Mouse (Mus musculus) midbrain, embryonic 15.5 days (tissue): ENCODE measurements around the gene Kif3b. TPM values are rescaled to one million over a fixed set of nuclear protein-coding genes. Genes with fewer than 3 reads are reported as not detected.
"Not testable (repeated sequence)": the region's sequence is repeated elsewhere in the genome, so short reads cannot be mapped to it uniquely, and the experiment has no call there.

Source experiments
- ATAC-seq: fragments of 200-750 bp; cut with Nextera tagmentation; replicated peaks from 2 replicates; pipeline ENCODE4 v1.8.0; 2017; ENCODE audit warnings: moderate TSS enrichment
- H3K27ac ChIP-seq: fragments of 300-500 bp; sonication (generic); 2 replicates; pipeline ENCODE4 v1.5.1; 2015; ENCODE audit warnings: mild to moderate bottlenecking, inconsistent platforms
- H3K27me3 ChIP-seq: fragments of 300-500 bp; sonication (generic); replicated peaks from 2 replicates; pipeline ENCODE4 v1.6.1; 2015; ENCODE audit warnings: inconsistent platforms
- H3K36me3 ChIP-seq: fragments of 300-500 bp; sonication (generic); replicated peaks from 2 replicates; pipeline ENCODE4 v1.6.1; 2015; ENCODE audit warnings: inconsistent platforms
- H3K4me1 ChIP-seq: fragments of 300-500 bp; sonication (generic); 2 replicates; pipeline ENCODE4 v1.6.1; 2015; ENCODE audit warnings: inconsistent platforms
- H3K4me2 ChIP-seq: fragments of 300-500 bp; sonication (generic); 2 replicates; pipeline ENCODE4 v1.6.1; 2015; ENCODE audit warnings: inconsistent platforms, mild to moderate bottlenecking, moderate library complexity
- H3K4me3 ChIP-seq: fragments of 300-500 bp; sonication (generic); 2 replicates; pipeline ENCODE4 v1.5.1; 2015; ENCODE audit warnings: mild to moderate bottlenecking, inconsistent platforms
- H3K9ac ChIP-seq: fragments of 300-500 bp; sonication (generic); 2 replicates; pipeline ENCODE4 v1.6.1; 2015; ENCODE audit warnings: mild to moderate bottlenecking, inconsistent platforms
- H3K9me3 ChIP-seq: fragments of 300-500 bp; sonication (generic); 2 replicates; pipeline ENCODE4 v1.6.1; 2016; ENCODE audit warnings: inconsistent platforms
- WGBS: fragments of 180-500 bp; shearing (Covaris S2); methylation state at CpG from one replicate; pipeline ENCODE4 v1.1.7; 2015; ENCODE audit warnings: mixed read lengths; 5-methylcytosine and 5-hydroxymethylcytosine counted together
- polyA plus RNA-seq: library from polyadenylated mRNA; unstranded; fragments of >200 nt; fragmentation: Nextera tagmentation; extraction: Ambion mirVana; gene quantifications from 2 replicates; pipeline ENCODE4 v1.2.1, GENCODE M21; 2015

Gene Kif3b
- 24.6 and 24.7 TPM in 2 replicates for polyA plus RNA-seq

- WGBS: under 1% methylated on average over 63 of the region's 63 CpGs
- no peaks in the 10 kb centered on the region for H3K36me3 ChIP-seq
- H3K27me3 ChIP-seq: no peaks in the 10 kb centered on the region
- H3K4me1 ChIP-seq: peaks cover 31% of the 10 kb centered on the region
- H3K27ac ChIP-seq: peak within 1 kb of the TSS; percentile 72
- peak within 1 kb of the TSS; percentile 93 for H3K4me3 ChIP-seq
- H3K4me2 ChIP-seq: peak within 1 kb of the TSS; percentile 58
- no peaks in the 10 kb centered on the region for H3K9me3 ChIP-seq
- H3K9ac ChIP-seq: peak within 1 kb of the TSS; percentile 95
- peak; percentile 95 for ATAC-seq
Measured at GRCm38 (mm10) chr2:153290938-153291928, at the start of gene Kif3b. Gene Kif3b, plus strand, starts transcription at chr2:153291413.

DNA sequence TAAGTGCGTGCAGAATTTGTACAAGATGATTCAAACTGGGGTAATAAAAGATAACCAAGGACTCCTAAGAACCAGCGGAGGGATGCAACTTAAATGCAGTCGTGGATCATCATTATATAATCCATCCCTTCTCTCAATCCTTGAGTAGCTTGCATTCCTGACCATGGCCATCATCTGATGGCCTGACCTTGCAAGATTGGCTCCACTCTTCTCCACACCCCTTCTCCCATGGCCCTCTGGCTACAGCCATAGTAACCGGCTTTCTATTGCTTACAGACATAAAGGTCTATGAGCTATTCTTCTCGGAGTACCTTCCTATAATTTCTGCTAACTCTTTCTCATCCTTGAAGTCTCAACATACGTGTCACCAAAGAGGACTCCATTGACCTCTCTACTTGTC is 49.1 kb upstream of the Kif3b start:
- Histone ChIP-seq H3K36me3 (0 out of 2 replicates have a peak, but pooled peaks cover 5% of the 10 kb centered on the region), H3K4me2 (peak overlapping the region; percentile 87), H3K4me1 (peaks cover 49% of the 10 kb centered on the region), H3K9ac (peak overlapping the region; percentile 89), H3K4me3 (peak overlapping the region; percentile 81), H3K9me3 (no peaks in the 10 kb centered on the region), H3K27ac (0 out of 2 replicates have a peak overlapping the region, but pooled peaks have one; percentile 0), H3K27me3 (no peaks in the 10 kb centered on the region)
- no peak for ATAC-seq
- WGBS: 61% methylated on average over 6 of the region's 6 CpGs

GRCm38 (mm10) chr2:153249751-153250150 is 41.5 kb upstream of the Kif3b start:
- Histone ChIP-seq H3K27ac (no peak overlapping the region), H3K36me3 (peaks cover 26% of the 10 kb centered on the region; the same call in 1 of the 2 replicates), H3K27me3 (no peaks in the 10 kb centered on the region), H3K9ac (no peak overlapping the region), H3K9me3 (no peaks in the 10 kb centered on the region), H3K4me3 (no peak overlapping the region), H3K4me2 (no peak overlapping the region), H3K4me1 (no peaks in the 10 kb centered on the region)
- no peak for ATAC-seq
- 96% methylated on average over 5 of the region's 5 CpGs for WGBS

DNA sequence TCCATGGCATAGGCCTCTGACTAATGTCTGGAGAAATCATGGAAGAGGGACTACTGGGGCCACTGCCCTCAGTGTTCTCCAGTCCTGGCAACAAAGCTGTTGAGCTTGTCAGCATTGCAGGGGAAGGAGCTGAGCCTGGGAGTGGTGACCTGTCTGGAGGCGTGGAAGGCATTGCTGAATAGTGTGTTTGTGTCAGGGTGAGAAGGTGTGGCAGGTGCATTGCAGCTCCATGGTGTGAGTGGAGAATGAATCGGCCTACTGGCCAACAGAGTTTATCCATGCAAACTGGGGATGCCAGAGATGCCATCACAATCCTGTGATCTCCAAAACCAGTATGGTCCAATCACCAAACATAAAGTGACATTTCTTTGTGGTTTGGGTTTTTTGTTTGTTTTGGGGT is 34.6 kb upstream of the Kif3b start:
- Histone ChIP-seq H3K36me3 (peaks cover 8% of the 10 kb centered on the region; the same call in 1 of the 2 replicates), H3K27ac (no peak overlapping the region), H3K9me3 (no peaks in the 10 kb centered on the region), H3K4me3 (no peak overlapping the region), H3K27me3 (no peaks in the 10 kb centered on the region), H3K4me2 (no peak overlapping the region), H3K9ac (no peak overlapping the region), H3K4me1 (no peaks in the 10 kb centered on the region)
- WGBS: 94% methylated on average over 2 of the region's 2 CpGs
- ATAC-seq: no peak

- Histone ChIP-seq H3K4me1 (no peaks in the 10 kb centered on the region), H3K27me3 (no peaks in the 10 kb centered on the region), H3K27ac (no peak overlapping the region), H3K9ac (no peak overlapping the region), H3K4me2 (no peak overlapping the region), H3K36me3 (peaks cover 6% of the 10 kb centered on the region), H3K9me3 (no peaks in the 10 kb centered on the region), H3K4me3 (no peak overlapping the region)
- 88% methylated on average over 12 of the region's 12 CpGs for WGBS
- ATAC-seq: no peak
Measured at GRCm38 (mm10) chr2:153259030-153259863, 32.0 kb upstream of the Kif3b start.

DNA sequence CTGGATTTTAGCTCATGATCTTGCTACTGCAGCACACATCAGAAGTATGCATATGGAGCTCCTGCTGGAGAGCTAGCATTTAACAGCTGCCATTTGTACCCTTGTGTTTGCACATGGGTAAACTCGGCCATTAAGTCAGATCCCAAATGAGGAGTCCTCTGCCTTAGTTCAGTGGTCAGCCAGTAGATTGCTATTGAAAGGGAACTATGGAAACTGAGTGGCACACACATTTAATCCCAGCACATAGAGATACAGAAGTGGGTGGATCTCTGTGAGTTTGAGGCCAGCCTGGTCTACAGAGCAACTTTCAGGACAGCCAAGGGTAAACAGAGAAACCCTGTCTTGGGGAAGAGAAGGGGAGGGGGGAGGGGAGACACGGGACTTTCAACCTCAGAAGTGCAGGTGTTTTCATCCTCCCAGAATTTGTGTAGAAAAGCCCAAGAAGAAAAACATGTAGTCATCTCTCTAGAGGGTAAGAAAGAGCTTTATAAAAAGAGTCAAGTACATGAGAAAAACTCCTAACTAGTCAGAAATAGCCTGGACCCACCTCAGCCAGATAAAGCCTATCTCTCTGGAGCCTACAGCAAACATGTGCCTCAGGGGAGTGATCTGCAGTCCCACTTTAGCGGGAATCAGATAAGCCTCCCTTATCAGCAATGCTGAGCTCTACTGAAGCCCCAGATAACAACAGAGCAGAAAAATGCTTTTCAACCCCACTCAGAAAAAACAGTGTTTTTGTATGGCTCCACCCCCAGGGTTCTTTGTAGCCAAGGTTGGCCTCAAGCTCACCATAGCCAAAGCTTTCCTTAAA is 31.1 kb upstream of the Kif3b start:
- Histone ChIP-seq H3K4me2 (no peak overlapping the region), H3K36me3 (peaks cover 6% of the 10 kb centered on the region), H3K27me3 (no peaks in the 10 kb centered on the region), H3K4me3 (no peak overlapping the region), H3K9me3 (no peaks in the 10 kb centered on the region), H3K27ac (no peak overlapping the region), H3K9ac (no peak overlapping the region), H3K4me1 (no peaks in the 10 kb centered on the region)
- no peak for ATAC-seq
- WGBS: 76% methylated on average over 3 of the region's 3 CpGs

DNA sequence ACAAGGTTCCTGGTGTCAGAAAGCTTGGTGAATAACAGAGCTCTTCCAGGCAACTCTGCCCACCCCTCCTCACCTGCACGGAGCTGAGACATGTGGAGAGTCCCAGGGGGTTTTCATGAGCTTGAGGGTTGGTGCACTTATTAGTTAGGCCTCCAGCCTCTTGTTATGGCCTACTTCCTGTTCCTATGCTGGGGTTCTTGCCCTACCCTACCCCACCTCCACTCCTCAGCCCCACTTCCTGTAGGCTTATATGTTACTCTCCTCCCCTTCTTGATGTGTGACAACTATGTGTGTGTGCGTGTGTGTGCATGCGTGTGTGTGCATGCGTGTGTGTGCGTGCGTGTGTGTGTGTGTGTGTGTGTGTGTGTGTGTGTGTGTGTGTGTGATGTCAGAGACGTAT is 28.2 kb upstream of the Kif3b start:
- WGBS: 83% methylated on average over 7 of the region's 7 CpGs
- no peak overlapping the region for H3K4me2 ChIP-seq
- ATAC-seq: no peak

DNA sequence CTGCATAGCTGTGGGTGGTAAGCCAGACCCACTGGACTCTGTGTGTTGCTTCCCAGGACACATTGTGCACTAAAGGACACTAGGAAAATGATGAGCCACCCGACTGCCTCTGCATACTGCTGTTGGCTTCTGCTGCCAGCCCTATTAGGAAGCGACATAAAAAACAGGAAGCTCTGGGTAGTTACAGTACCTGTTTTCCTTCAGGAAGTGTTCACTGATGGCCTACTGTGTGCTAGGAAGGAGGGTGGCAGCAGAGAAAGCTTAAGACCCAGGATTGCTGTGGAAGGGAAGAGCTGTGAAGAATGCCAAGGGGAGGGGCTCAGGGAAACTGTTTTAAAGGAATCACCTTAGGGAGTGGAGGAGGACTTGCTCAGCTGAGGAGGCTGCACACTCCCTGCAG is 23.9 kb upstream of the Kif3b start:
- Histone ChIP-seq H3K9ac (no peak overlapping the region), H3K9me3 (no peaks in the 10 kb centered on the region), H3K4me1 (no peaks in the 10 kb centered on the region), H3K4me2 (no peak overlapping the region), H3K4me3 (no peak overlapping the region), H3K36me3 (peaks cover 14% of the 10 kb centered on the region), H3K27ac (no peak overlapping the region), H3K27me3 (no peaks in the 10 kb centered on the region)
- 90% methylated on average over 2 of the region's 2 CpGs for WGBS
- no peak for ATAC-seq

More for the DNA sequence above, 28.2 kb upstream of the Kif3b start:
- Histone ChIP-seq H3K4me1 (no peaks in the 10 kb centered on the region), H3K9me3 (no peaks in the 10 kb centered on the region), H3K27ac (no peak overlapping the region), H3K27me3 (no peaks in the 10 kb centered on the region), H3K4me3 (no peak overlapping the region), H3K36me3 (peaks cover 14% of the 10 kb centered on the region), H3K9ac (no peak overlapping the region)

DNA sequence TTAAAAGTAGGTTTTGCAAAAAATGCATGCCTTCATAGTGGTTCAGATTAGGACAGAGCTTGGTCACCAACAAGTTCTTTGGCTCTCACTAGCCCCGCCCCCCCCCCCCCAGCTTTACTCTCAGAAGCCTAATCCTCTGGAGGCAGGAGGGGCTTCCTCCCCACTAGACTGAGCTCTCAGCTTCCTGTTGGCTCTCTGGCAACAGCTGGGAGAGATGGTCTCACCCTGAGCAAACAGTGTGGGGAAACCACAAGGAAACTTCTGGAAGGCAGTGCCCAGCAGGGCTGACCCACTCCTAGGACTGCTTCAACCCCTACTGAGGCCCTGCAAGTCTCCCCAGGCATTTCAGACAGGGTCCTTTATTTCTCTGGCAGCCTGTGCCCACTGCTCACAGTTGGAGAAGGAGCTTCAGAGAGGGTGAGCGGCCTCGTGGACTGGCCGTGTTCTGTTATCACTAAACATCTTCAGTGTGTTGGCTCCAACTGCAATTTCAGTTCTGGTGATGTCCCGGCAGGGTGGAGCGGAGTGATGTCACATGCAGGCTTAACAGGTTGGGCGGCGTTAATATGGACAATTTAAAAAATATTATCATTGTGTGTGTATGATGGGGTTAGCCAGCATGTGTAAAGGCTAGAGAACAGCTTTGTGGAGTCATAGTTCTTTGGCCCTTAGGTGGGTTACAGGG is 20.8 kb upstream of the Kif3b start:
- H3K4me1 ChIP-seq, H3K27me3 ChIP-seq, H3K9me3 ChIP-seq, H3K4me3 ChIP-seq, H3K36me3 ChIP-seq, H3K9ac ChIP-seq, H3K4me2 ChIP-seq, H3K27ac ChIP-seq, ATAC-seq: not testable (repeated sequence)
- WGBS: 67% methylated on average over 8 of the region's 8 CpGs

DNA sequence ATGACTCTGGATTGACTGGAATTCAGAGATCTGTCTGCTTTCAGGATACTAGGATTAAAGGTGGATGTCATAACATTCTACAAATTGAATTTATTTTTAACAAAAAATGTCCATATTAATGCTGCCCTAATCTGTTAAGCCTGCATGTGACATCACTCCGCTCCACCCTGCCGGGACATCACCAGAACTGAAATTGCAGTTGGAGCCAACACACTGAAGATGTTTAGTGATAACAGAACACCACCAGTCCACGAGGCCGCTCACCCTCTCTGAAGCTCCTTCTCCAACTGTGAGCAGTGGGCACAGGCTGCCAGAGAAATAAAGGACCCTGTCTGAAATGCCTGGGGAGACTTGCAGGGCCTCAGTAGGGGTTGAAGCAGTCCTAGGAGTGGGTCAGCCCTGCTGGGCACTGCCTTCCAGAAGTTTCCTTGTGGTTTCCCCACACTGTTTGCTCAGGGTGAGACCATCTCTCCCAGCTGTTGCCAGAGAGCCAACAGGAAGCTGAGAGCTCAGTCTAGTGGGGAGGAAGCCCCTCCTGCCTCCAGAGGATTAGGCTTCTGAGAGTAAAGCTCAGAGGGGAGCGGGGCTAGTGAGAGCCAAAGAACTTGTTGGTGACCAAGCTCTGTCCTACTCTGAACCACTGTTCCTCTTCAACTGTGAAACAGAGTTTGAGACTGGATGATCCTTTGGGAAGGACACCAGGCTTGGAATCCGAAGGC is 16.9 kb upstream of the Kif3b start:
- not testable (repeated sequence) for H3K9ac ChIP-seq, H3K27me3 ChIP-seq, H3K4me2 ChIP-seq, H3K4me3 ChIP-seq, H3K9me3 ChIP-seq, H3K36me3 ChIP-seq, ATAC-seq, H3K27ac ChIP-seq, H3K4me1 ChIP-seq
- 69% methylated on average over 6 of the region's 6 CpGs for WGBS

DNA sequence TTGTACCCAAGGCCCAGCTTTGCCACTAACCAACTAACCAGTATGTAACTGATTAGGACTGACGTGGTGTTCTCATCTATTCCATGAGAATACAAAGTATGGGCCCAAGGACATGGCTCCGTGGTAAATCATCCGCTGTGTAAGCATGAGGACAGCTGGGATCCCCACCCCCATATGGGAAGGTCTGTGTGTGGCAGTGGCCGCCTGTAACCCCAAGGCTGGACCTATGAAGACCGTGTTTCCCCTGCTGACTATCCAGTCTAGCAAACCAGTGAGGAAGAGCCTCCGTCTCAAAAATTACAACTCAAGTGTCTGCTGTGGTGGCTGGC is 16.3 kb upstream of the Kif3b start:
- no peaks in the 10 kb centered on the region for H3K27me3 ChIP-seq
- no peak overlapping the region for H3K27ac ChIP-seq
- no peaks in the 10 kb centered on the region for H3K9me3 ChIP-seq
- no peaks in the 10 kb centered on the region for H3K4me1 ChIP-seq
- no peak for ATAC-seq
- no peak overlapping the region for H3K4me3 ChIP-seq
- WGBS: 82% methylated on average over 6 of the region's 6 CpGs
- no peak overlapping the region for H3K4me2 ChIP-seq
- no peak overlapping the region for H3K9ac ChIP-seq
- no peaks in the 10 kb centered on the region for H3K36me3 ChIP-seq
